ENCODE assay signal across 27 mouse cellular contexts in the genomic region with DNA sequence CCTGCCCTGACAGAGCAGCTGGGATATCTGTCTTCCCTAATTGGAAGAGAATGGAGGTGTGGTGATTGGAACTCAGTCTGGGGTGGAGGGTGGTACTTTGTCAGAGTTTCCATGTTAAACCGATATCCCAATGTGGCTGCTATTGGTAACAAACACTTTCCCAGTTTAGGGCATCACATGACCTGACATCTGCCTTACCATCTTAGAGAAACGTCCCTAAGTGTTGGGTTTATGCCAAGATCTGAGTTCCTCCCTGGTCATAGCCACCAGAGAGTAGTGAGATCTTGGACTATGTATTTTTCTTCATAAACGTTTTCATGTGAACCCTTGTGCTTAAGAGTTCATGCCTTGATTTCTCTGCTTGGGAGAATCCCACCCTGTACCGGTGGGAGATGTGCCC.
DNase-seq lines count a peak whose midpoint lies in the region; ATAC-seq and TF ChIP-seq lines count a peak whose summit lies in the region.
"Had no signal": no experiment of that assay in that cellular context is flagged by ENCODE, and none has a peak within 500 bp of the region (broad histone marks: within the 10 kb centered on the region; RNA-seq: fewer than 3 reads in every experiment).

No protein-coding gene starts in this region.

- 59% methylated on average over 4 of the region's 4 CpGs for WGBS in heart, embryonic 10.5 days
- WGBS in heart, embryonic 11.5 days (ENCODE audit: insufficient replicate concordance), result 53% methylated on average over 4 of the region's 4 CpGs
- WGBS in lung, embryonic 16.5 days, result 47% methylated on average over 4 of the region's 4 CpGs

- H3K4me1 ChIP-seq in heart, embryonic 10.5 days, result peaks cover 51% of the 10 kb centered on the region
- H3K4me1 ChIP-seq in heart, embryonic 11.5 days (ENCODE audit: control insufficient read depth, insufficient read depth, low read length), result peaks cover 38% of the 10 kb centered on the region
- H3K4me1 ChIP-seq in lung, embryonic 16.5 days (replicated peaks; ENCODE audit: control insufficient read depth, insufficient read depth, low read length), result peaks cover 2% of the 10 kb centered on the region; the same call in 1 of the 2 replicates
- peaks cover 27 to 47% of the 10 kb centered on the region in 2 experiments for H3K4me1 ChIP-seq in MEL (ENCODE audit: control insufficient read depth in 1 of 2, insufficient read depth in 2 of 2, low read length in 2 of 2)

- no peak overlapping the region for H3K4me2 ChIP-seq in heart, embryonic 11.5 days
- H3K4me2 ChIP-seq in lung, embryonic 16.5 days (ENCODE audit: low read depth, low read length), result no peak overlapping the region
- H3K4me2 ChIP-seq: embryonic facial prominence, embryonic 12.5 days; embryonic facial prominence, embryonic 15.5 days; heart, embryonic 15.5 days; hindbrain, embryonic 14.5 days had no signal

- TF ChIP-seq EP300 in MEL (IDR thresholded peaks at IDR 0.05; ENCODE audit: low read depth in 1 of 2, low read length in 2 of 2), result no peak

- no peak for ATAC-seq in heart, embryonic 11.5 days (replicated peaks; ENCODE audit: insufficient number of reproducible peaks, low FRiP score, low TSS enrichment)
- ATAC-seq in lung, embryonic 16.5 days (ENCODE audit: low read depth), result no peak
- peak; percentile 15 for ATAC-seq in granulocyte monocyte progenitor cell, adult 5-6 weeks (replicated peaks; ENCODE audit: poor library complexity, severe bottlenecking)
- ATAC-seq: forebrain, embryonic 14.5 days; forebrain, postnatal 0 days; hindbrain, postnatal 0 days; inflammation-experienced regulatory T-cells, adult 6 months; intestine, embryonic 16.5 days had no signal

- no peak for TF ChIP-seq CTCF in MEL (IDR thresholded peaks at IDR 0.05 in 2 of 3, conservative IDR thresholded peaks at IDR 0.05 in 1 of 3; ENCODE audit: control insufficient read depth in 1 of 3, insufficient read depth in 1 of 3, low read depth in 2 of 3, low read length in 3 of 3, poor library complexity in 1 of 3, severe bottlenecking in 1 of 3)

- TF ChIP-seq RAD21 in MEL (IDR thresholded peaks at IDR 0.05; ENCODE audit: low read depth, low read length), result no peak

- H3K27ac ChIP-seq in heart, embryonic 10.5 days, result peak overlapping the region; percentile 88
- no peak overlapping the region for H3K27ac ChIP-seq in heart, embryonic 11.5 days (ENCODE audit: low read depth, low read length)
- peak overlapping the region; percentile 19; the same call in 1 of the 2 replicates for H3K27ac ChIP-seq in lung, embryonic 16.5 days (ENCODE audit: low read length)
- no peak overlapping the region for H3K27ac ChIP-seq in MEL (ENCODE audit: control insufficient read depth, low read depth, low read length)
- H3K27ac ChIP-seq: embryonic facial prominence, embryonic 12.5 days; embryonic facial prominence, embryonic 15.5 days; heart, embryonic 15.5 days; hindbrain, embryonic 14.5 days; hindbrain, postnatal 0 days had no signal

- no peak for DNase-seq in heart, embryonic 10.5 days (ENCODE audit: low spot score)
- no peak for DNase-seq in lung, postnatal 10 days
- peak; percentile 47 for DNase-seq in MEL (ENCODE audit: low read depth, low spot score)
- DNase-seq in adrenal gland, postnatal 14 days, result no peak
- DNase-seq: adrenal gland, adult 2 months; adrenal gland, postnatal 25 days; cerebellum, adult 18-20 months; cerebellum, adult 9-11 months; cerebellum, postnatal 25 days; forebrain, postnatal 0 days; gastrocnemius, postnatal 25 days; heart, adult 18-20 months; heart, postnatal 10 days; heart, postnatal 4 days; kidney, adult 18-20 months; kidney, adult 9 months had no signal

- H3K9ac ChIP-seq in heart, embryonic 11.5 days (ENCODE audit: low read depth, low read length), result no peak overlapping the region
- H3K9ac ChIP-seq in lung, embryonic 16.5 days (ENCODE audit: low read length), result no peak overlapping the region
- H3K9ac ChIP-seq in MEL (ENCODE audit: control insufficient read depth, low read depth, low read length, poor library complexity, severe bottlenecking), result no peak overlapping the region
- H3K9ac ChIP-seq: embryonic facial prominence, embryonic 12.5 days; embryonic facial prominence, embryonic 15.5 days; forebrain, postnatal 0 days; heart, embryonic 15.5 days; hindbrain, embryonic 14.5 days had no signal

- H3K36me3 ChIP-seq in heart, embryonic 10.5 days, result no peaks in the 10 kb centered on the region
- no peaks in the 10 kb centered on the region for H3K36me3 ChIP-seq in heart, embryonic 11.5 days (ENCODE audit: control insufficient read depth, insufficient read depth, low read length)
- H3K36me3 ChIP-seq in lung, embryonic 16.5 days (ENCODE audit: control insufficient read depth, insufficient read depth, low read length), result no peaks in the 10 kb centered on the region
- peaks cover 0 to 44% of the 10 kb centered on the region in 2 experiments; a peak in 2 of 4 replicates for H3K36me3 ChIP-seq in MEL (ENCODE audit: control insufficient read depth in 1 of 2, insufficient read depth in 2 of 2, low read length in 2 of 2)
- H3K36me3 ChIP-seq: embryonic facial prominence, embryonic 12.5 days; embryonic facial prominence, embryonic 15.5 days; heart, embryonic 15.5 days had no signal

- no peaks in the 10 kb centered on the region for H3K9me3 ChIP-seq in heart, embryonic 10.5 days
- H3K9me3 ChIP-seq in heart, embryonic 11.5 days (replicated peaks; ENCODE audit: control insufficient read depth, low read length), result no peaks in the 10 kb centered on the region
- H3K9me3 ChIP-seq in lung, embryonic 16.5 days (ENCODE audit: control insufficient read depth, low read length), result no peaks in the 10 kb centered on the region
- H3K9me3 ChIP-seq in MEL (replicated peaks; ENCODE audit: insufficient read depth, low read length), result no peaks in the 10 kb centered on the region
- H3K9me3 ChIP-seq: embryonic facial prominence, embryonic 12.5 days; embryonic facial prominence, embryonic 15.5 days; heart, embryonic 15.5 days had no signal

- H3K4me3 ChIP-seq in heart, embryonic 10.5 days, result no peak overlapping the region
- H3K4me3 ChIP-seq in heart, embryonic 11.5 days (ENCODE audit: low read depth, low read length), result no peak overlapping the region
- H3K4me3 ChIP-seq in lung, embryonic 16.5 days (ENCODE audit: low read length), result no peak overlapping the region
- no peak overlapping the region for H3K4me3 ChIP-seq in MEL (ENCODE audit: control insufficient read depth in 1 of 2, insufficient read depth in 1 of 2, low read depth in 2 of 2, low read length in 2 of 2)
- H3K4me3 ChIP-seq: embryonic facial prominence, embryonic 12.5 days; embryonic facial prominence, embryonic 15.5 days; heart, embryonic 15.5 days had no signal

- TF ChIP-seq POLR2A in MEL (IDR thresholded peaks at IDR 0.05; ENCODE audit: control insufficient read depth in 1 of 2, insufficient read depth in 1 of 2, low read depth in 1 of 2, low read length in 2 of 2, poor library complexity in 1 of 2), result no peak

- no peaks in the 10 kb centered on the region for H3K79me2 ChIP-seq in MEL (ENCODE audit: control insufficient read depth, insufficient read depth, low read length, poor library complexity)

- no peaks in the 10 kb centered on the region for H3K27me3 ChIP-seq in heart, embryonic 10.5 days (ENCODE audit: insufficient read depth, poor library complexity, severe bottlenecking)
- H3K27me3 ChIP-seq in heart, embryonic 11.5 days (ENCODE audit: control insufficient read depth, insufficient read depth, low read length), result no peaks in the 10 kb centered on the region
- H3K27me3 ChIP-seq in lung, embryonic 16.5 days (ENCODE audit: control insufficient read depth, insufficient read depth, low read depth, low read length), result no peaks in the 10 kb centered on the region
- no peaks in the 10 kb centered on the region for H3K27me3 ChIP-seq in MEL (ENCODE audit: control insufficient read depth in 1 of 2, insufficient read depth in 2 of 2, low read length in 2 of 2)
- H3K27me3 ChIP-seq: embryonic facial prominence, embryonic 12.5 days; embryonic facial prominence, embryonic 15.5 days; heart, embryonic 15.5 days had no signal

TF ChIP-seq in MEL, 35 proteins besides CTCF, POLR2A, EP300 and RAD21:
- peak; percentile 9; the same call in 1 of the 2 replicates for TF ChIP-seq ETS1 (IDR thresholded peaks at IDR 0.05; ENCODE audit: low read depth, low read length)
- TF ChIP-seq USF1 (IDR thresholded peaks at IDR 0.05; ENCODE audit: low read depth, low read length), result peak; percentile 86
- TF ChIP-seq ELF1 (IDR thresholded peaks at IDR 0.05; ENCODE audit: low read depth, low read length), result no peak

Comparison
In these comparisons a context has a peak if more than half of its experiments do, and no peak if none do; other contexts are left out.
1. H3K27ac ChIP-seq: peak in heart, embryonic 10.5 days (single experiment) and lung, embryonic 16.5 days (single experiment); none in heart, embryonic 11.5 days (single experiment) and MEL (single experiment).